Mouse (Mus musculus) embryonic facial prominence, embryonic 14.5 days (tissue): ENCODE measurements at regions not wholly inside any gene's neighbourhood (a gene's known extent, or its start where the extent isn't known, plus 50 kb on each side); places are given as distances from the start of the nearest gene placed in this dataset.

Experiments
- ATAC-seq: fragments of 200-750 bp; cut with Nextera tagmentation; 2 replicates; pipeline ENCODE4 v1.8.0; 2017; ENCODE audit warnings: low read depth, moderate number of reproducible peaks, moderate TSS enrichment
- DNase-seq: peaks from one replicate; pipeline ENCODE4 v3.0.0-alpha.2; 2015; ENCODE audit warnings: low spot score
- H3K27ac ChIP-seq: fragments of 300-500 bp; sonication (generic); replicated peaks from 2 replicates; pipeline ENCODE4 v1.5.1; 2014; ENCODE audit warnings: low read depth, mild to moderate bottlenecking, low read length, moderate library complexity
- H3K27me3 ChIP-seq: fragments of 300-500 bp; sonication (generic); replicated peaks from 2 replicates; pipeline ENCODE4 v1.6.1; 2014; ENCODE audit warnings: low read length; ENCODE audit not compliant: control insufficient read depth, insufficient read depth
- H3K36me3 ChIP-seq: fragments of 300-500 bp; sonication (generic); 2 replicates; pipeline ENCODE4 v1.6.1; 2014; ENCODE audit warnings: low read length, mixed read lengths; ENCODE audit not compliant: control insufficient read depth, insufficient read depth
- H3K4me1 ChIP-seq: fragments of 300-500 bp; sonication (generic); 2 replicates; pipeline ENCODE4 v1.6.1; 2014; ENCODE audit warnings: antibody characterized with exemption, low read length; ENCODE audit not compliant: control insufficient read depth, insufficient read depth
- H3K4me2 ChIP-seq: fragments of 300-500 bp; sonication (generic); 2 replicates; pipeline ENCODE4 v1.6.1; 2014; ENCODE audit warnings: low read depth, mild to moderate bottlenecking, low read length, moderate library complexity, mixed read lengths
- H3K4me3 ChIP-seq: fragments of 300-500 bp; sonication (generic); 2 replicates; pipeline ENCODE4 v1.5.1; 2014; ENCODE audit warnings: low read depth, mild to moderate bottlenecking, low read length
- H3K9ac ChIP-seq: fragments of 300-500 bp; sonication (generic); 2 replicates; pipeline ENCODE4 v1.6.1; 2014; ENCODE audit warnings: low read depth, mild to moderate bottlenecking, low read length, moderate library complexity, mixed read lengths
- H3K9me3 ChIP-seq: fragments of 300-500 bp; sonication (generic); 2 replicates; pipeline ENCODE4 v1.6.1; 2016; ENCODE audit warnings: low read length; ENCODE audit not compliant: control insufficient read depth
- WGBS: fragments of 180-500 bp; shearing (Covaris S2); extraction: QIAGEN DNeasy Blood & Tissue Kit; methylation state at CpG from one replicate; pipeline ENCODE4 v1.1.7; 2014; 5-methylcytosine and 5-hydroxymethylcytosine counted together

DNA sequence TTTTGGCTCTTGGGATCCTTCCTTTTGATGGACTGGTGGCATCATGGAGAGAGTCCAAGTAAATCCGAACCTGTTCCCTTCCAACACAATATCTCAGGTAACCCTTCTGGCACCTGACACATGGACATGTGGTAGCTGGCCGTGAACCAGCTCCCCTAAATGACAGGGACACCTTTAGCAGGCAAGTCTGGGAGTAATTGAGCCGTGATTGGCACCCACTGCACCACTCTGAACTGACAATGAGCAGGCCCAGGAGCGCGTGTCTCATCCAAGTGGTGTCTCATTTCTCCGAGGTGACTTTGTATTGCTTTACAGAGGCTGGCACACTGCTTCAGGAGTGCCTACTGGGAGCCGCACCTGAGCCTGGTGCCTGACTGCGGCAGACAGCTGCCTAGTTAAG, 203.5 kb downstream of the Snx10 start:
- 78% methylated on average over 8 of the region's 8 CpGs for WGBS
- no peak overlapping the region for H3K27ac ChIP-seq
- peaks cover 9% of the 10 kb centered on the region; the same call in 1 of the 2 replicates for H3K4me1 ChIP-seq
- no peaks in the 10 kb centered on the region for H3K36me3 ChIP-seq
- no peak overlapping the region for H3K4me3 ChIP-seq
- ATAC-seq (no peak), DNase-seq (no peak)
- no peak overlapping the region for H3K4me2 ChIP-seq
- no peaks in the 10 kb centered on the region for H3K9me3 ChIP-seq
- H3K9ac ChIP-seq, result no peak overlapping the region
- no peaks in the 10 kb centered on the region for H3K27me3 ChIP-seq

- peak; percentile 69 for DNase-seq
- 59% methylated on average over 10 of the region's 10 CpGs for WGBS
- Histone ChIP-seq H3K4me1 (peaks cover 9% of the 10 kb centered on the region; the same call in 1 of the 2 replicates), H3K4me3 (no peak overlapping the region), H3K27me3 (no peaks in the 10 kb centered on the region), H3K9ac (no peak overlapping the region), H3K36me3 (no peaks in the 10 kb centered on the region), H3K9me3 (no peaks in the 10 kb centered on the region), H3K4me2 (no peak overlapping the region), H3K27ac (no peak overlapping the region)
- no peak for ATAC-seq
Measured at GRCm38 (mm10) chr6:51728816-51729562, 205.3 kb downstream of the Snx10 start.

GRCm38 (mm10) chr6:51730564-51731351, 207.1 kb downstream of the Snx10 start:
- WGBS, result 51% methylated on average over 17 of the region's 17 CpGs
- DNase-seq (no peak), ATAC-seq (no peak)
- Histone ChIP-seq H3K36me3 (no peaks in the 10 kb centered on the region), H3K9ac (no peak overlapping the region), H3K4me3 (no peak overlapping the region), H3K4me1 (peaks cover 9% of the 10 kb centered on the region; the same call in 1 of the 2 replicates), H3K27me3 (no peaks in the 10 kb centered on the region), H3K4me2 (no peak overlapping the region), H3K27ac (no peak overlapping the region), H3K9me3 (no peaks in the 10 kb centered on the region)

- Histone ChIP-seq H3K4me1 (peaks cover 9% of the 10 kb centered on the region; the same call in 1 of the 2 replicates), H3K27ac (no peak overlapping the region), H3K27me3 (no peaks in the 10 kb centered on the region), H3K36me3 (no peaks in the 10 kb centered on the region), H3K9me3 (no peaks in the 10 kb centered on the region), H3K4me2 (no peak overlapping the region), H3K4me3 (no peak overlapping the region), H3K9ac (no peak overlapping the region)
- ATAC-seq, result 0 out of 2 replicates have a peak, but pooled peaks have one; percentile 30
- DNase-seq, result peak; percentile 27
- WGBS, result 62% methylated on average over 11 of the region's 11 CpGs
Measured at GRCm38 (mm10) chr6:51732298-51732895, 208.7 kb downstream of the Snx10 start.

GRCm38 (mm10) chr6:51736051-51736450, 212.3 kb downstream of the Snx10 start:
- no peaks in the 10 kb centered on the region for H3K36me3 ChIP-seq
- H3K27ac ChIP-seq, result no peak overlapping the region
- H3K27me3 ChIP-seq, result no peaks in the 10 kb centered on the region
- no peaks in the 10 kb centered on the region for H3K9me3 ChIP-seq
- ATAC-seq (no peak), DNase-seq (no peak)
- no peak overlapping the region for H3K4me3 ChIP-seq
- H3K4me1 ChIP-seq, result 0 out of 2 replicates have a peak, but pooled peaks cover 3% of the 10 kb centered on the region
- H3K4me2 ChIP-seq, result no peak overlapping the region
- H3K9ac ChIP-seq, result no peak overlapping the region
- WGBS, result 76% methylated on average over 5 of the region's 5 CpGs

DNA sequence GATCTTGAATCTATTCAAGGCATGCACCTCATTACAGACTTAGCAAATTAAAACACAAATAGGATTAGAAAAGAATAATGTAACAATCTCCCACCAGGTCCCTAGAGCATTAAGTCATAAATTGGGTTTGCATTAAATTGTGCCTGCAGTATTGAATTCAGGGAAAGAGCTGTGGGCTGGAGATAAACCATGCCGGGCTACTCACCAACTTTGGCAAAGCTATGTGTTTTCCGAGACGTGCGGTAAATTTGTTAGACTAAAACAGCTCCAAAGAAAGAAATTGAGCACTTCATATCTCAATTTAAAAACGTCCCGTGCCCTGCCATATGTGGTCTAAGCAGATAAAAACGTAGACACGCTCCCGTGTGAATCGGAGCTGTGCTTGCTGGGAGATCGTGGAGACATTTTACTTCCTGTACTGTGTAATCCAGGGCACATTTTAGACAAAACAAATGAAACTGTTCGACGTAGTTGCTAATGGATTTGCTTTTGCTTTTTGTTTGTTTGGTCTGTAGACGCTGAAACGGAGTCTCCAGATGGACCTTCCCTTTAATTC, 219.5 kb downstream of the Snx10 start:
- Histone ChIP-seq H3K27me3 (no peaks in the 10 kb centered on the region), H3K4me1 (peaks cover 19% of the 10 kb centered on the region), H3K4me3 (no peak overlapping the region), H3K36me3 (no peaks in the 10 kb centered on the region), H3K9ac (0 out of 2 replicates have a peak overlapping the region, but pooled peaks have one; percentile 10), H3K9me3 (no peaks in the 10 kb centered on the region), H3K27ac (no peak overlapping the region), H3K4me2 (peak overlapping the region; percentile 33)
- 46% methylated on average over 15 of the region's 15 CpGs for WGBS
- DNase-seq, result peak; percentile 63
- no peak for ATAC-seq

- Histone ChIP-seq H3K4me3 (no peak overlapping the region), H3K36me3 (no peaks in the 10 kb centered on the region), H3K9ac (no peak overlapping the region), H3K27ac (no peak overlapping the region), H3K9me3 (no peaks in the 10 kb centered on the region), H3K4me1 (peaks cover 19% of the 10 kb centered on the region), H3K4me2 (no peak overlapping the region), H3K27me3 (no peaks in the 10 kb centered on the region)
- ATAC-seq (no peak), DNase-seq (no peak)
- 47% methylated on average over 2 of the region's 2 CpGs for WGBS
Measured at GRCm38 (mm10) chr6:51744607-51745006, 220.9 kb downstream of the Snx10 start.

- no peaks in the 10 kb centered on the region for H3K9me3 ChIP-seq
- H3K27me3 ChIP-seq, result no peaks in the 10 kb centered on the region
- WGBS, result 68% methylated on average over 8 of the region's 8 CpGs
- DNase-seq (no peak), ATAC-seq (no peak)
- no peak overlapping the region for H3K4me3 ChIP-seq
- H3K27ac ChIP-seq, result no peak overlapping the region
- no peaks in the 10 kb centered on the region for H3K36me3 ChIP-seq
- no peak overlapping the region for H3K4me2 ChIP-seq
- H3K4me1 ChIP-seq, result no peaks in the 10 kb centered on the region
- no peak overlapping the region for H3K9ac ChIP-seq
Measured at GRCm38 (mm10) chr6:51754239-51754681, 230.6 kb downstream of the Snx10 start.
